Mouse (Mus musculus): ENCODE results near the gene B4galt2. TPM values are rescaled to one million over a fixed set of nuclear protein-coding genes. Genes with fewer than 3 reads are reported as not detected.

B4galt2 gene
- polyA plus RNA-seq, 1 experiment from 2014 or later = 30.9 TPM

- WGBS = 2% methylated on average over 24 of the region's 24 CpGs
- H3K27ac ChIP-seq (ENCODE audit: low read depth, low read length) = no peak overlapping the region
- no peak for DNase-seq (ENCODE audit: low spot score)
- H3K4me2 ChIP-seq (ENCODE audit: low read depth) = peak overlapping the region; percentile 77
- H3K4me1 ChIP-seq (ENCODE audit: control insufficient read depth, insufficient read depth, low read length) = peaks cover 22% of the 10 kb centered on the region
- H3K36me3 ChIP-seq (ENCODE audit: control insufficient read depth, insufficient read depth, low read length) = peaks cover 3% of the 10 kb centered on the region; the same call in 1 of the 2 replicates
- peak overlapping the region; percentile 75 for H3K9ac ChIP-seq (ENCODE audit: low read length)
- H3K4me3 ChIP-seq (ENCODE audit: low read depth, low read length) = peak overlapping the region; percentile 83
- 0 out of 2 replicates have a peak, but pooled peaks have one; percentile 3 for ATAC-seq (ENCODE audit: insufficient read depth, low FRiP score, low TSS enrichment)
- H3K27me3 ChIP-seq (ENCODE audit: control insufficient read depth, insufficient read depth, low read length) = no peaks in the 10 kb centered on the region
- no peaks in the 10 kb centered on the region for H3K9me3 ChIP-seq (ENCODE audit: control insufficient read depth, low read length)
Observed at GRCm38 (mm10) chr4:117886644-117887043, 3.4 kb upstream of the B4galt2 start.

GRCm38 (mm10) chr4:117885994-117886393, 2.7 kb upstream of the B4galt2 start:
- H3K4me2 ChIP-seq (ENCODE audit: low read depth) = peak overlapping the region; percentile 77
- no peaks in the 10 kb centered on the region for H3K9me3 ChIP-seq (ENCODE audit: control insufficient read depth, low read length)
- H3K36me3 ChIP-seq (ENCODE audit: control insufficient read depth, insufficient read depth, low read length) = peaks cover 3% of the 10 kb centered on the region; the same call in 1 of the 2 replicates
- H3K4me1 ChIP-seq (ENCODE audit: control insufficient read depth, insufficient read depth, low read length) = peaks cover 20% of the 10 kb centered on the region
- WGBS = 86% methylated on average over 9 of the region's 9 CpGs
- no peaks in the 10 kb centered on the region for H3K27me3 ChIP-seq (ENCODE audit: control insufficient read depth, insufficient read depth, low read length)
- DNase-seq (ENCODE audit: low spot score) (no peak), ATAC-seq (ENCODE audit: insufficient read depth, low FRiP score, low TSS enrichment) (no peak)
- peak overlapping the region; percentile 83; the same call in 1 of the 2 replicates for H3K4me3 ChIP-seq (ENCODE audit: low read depth, low read length)
- no peak overlapping the region for H3K27ac ChIP-seq (ENCODE audit: low read depth, low read length)
- no peak overlapping the region for H3K9ac ChIP-seq (ENCODE audit: low read length)

DNA sequence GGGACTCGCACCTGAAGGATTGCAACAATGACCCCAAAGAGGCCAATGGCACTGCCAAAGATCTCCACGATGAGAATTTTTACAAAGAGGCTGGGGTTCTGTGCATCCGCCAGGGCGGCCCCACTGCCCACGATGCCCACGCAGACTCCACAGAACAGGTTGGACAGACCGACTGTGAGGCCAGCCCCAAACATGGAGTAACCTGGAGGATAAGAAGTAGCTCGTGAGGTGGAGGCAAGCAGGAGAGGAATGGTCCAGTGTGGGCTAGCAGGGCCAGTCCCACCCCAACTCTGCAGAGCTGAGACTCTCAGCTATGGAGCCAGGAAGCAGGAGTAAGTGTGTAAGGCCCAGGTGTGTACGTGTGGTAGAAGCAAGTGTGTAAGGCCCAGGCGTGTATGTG, 1.8 kb upstream of the B4galt2 start:
- no peaks in the 10 kb centered on the region for H3K27me3 ChIP-seq (ENCODE audit: control insufficient read depth, insufficient read depth, low read length)
- H3K9ac ChIP-seq (ENCODE audit: low read length) = no peak overlapping the region
- peaks cover 20% of the 10 kb centered on the region for H3K4me1 ChIP-seq (ENCODE audit: control insufficient read depth, insufficient read depth, low read length)
- H3K36me3 ChIP-seq (ENCODE audit: control insufficient read depth, insufficient read depth, low read length) = peaks cover 3% of the 10 kb centered on the region; the same call in 1 of the 2 replicates
- H3K9me3 ChIP-seq (ENCODE audit: control insufficient read depth, low read length) = no peaks in the 10 kb centered on the region
- ATAC-seq (ENCODE audit: insufficient read depth, low FRiP score, low TSS enrichment) (no peak), DNase-seq (ENCODE audit: low spot score) (no peak)
- H3K4me3 ChIP-seq (ENCODE audit: low read depth, low read length) = no peak overlapping the region
- 92% methylated on average over 10 of the region's 10 CpGs for WGBS
- no peak overlapping the region for H3K4me2 ChIP-seq (ENCODE audit: low read depth)
- no peak overlapping the region for H3K27ac ChIP-seq (ENCODE audit: low read depth, low read length)

DNA sequence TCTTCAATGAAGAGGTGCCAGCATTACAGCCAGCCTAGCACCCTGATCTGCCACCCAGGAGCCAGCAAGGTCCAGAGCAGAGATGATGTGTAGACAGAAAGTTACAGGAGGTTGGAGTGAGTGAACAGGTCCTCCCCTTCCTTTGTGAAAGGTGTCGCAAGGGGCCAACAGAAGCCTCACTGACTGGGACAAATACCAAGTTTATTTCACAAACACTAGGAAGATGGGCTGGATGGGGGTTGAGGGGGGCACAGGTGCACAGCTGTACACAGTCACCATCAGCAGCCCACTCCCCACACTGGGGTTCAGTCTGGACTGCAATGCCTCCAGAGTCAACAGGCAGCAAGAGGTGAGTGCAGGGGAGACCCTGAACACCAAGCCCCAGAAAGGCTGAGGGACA, 859 bp upstream of the B4galt2 start:
- ATAC-seq (ENCODE audit: insufficient read depth, low FRiP score, low TSS enrichment) = no peak
- peak overlapping the region; percentile 72; the same call in 1 of the 2 replicates for H3K4me2 ChIP-seq (ENCODE audit: low read depth)
- H3K27ac ChIP-seq (ENCODE audit: low read depth, low read length) = no peak overlapping the region
- DNase-seq (ENCODE audit: low spot score) = no peak
- H3K9ac ChIP-seq (ENCODE audit: low read length) = peak overlapping the region; percentile 14; the same call in 1 of the 2 replicates
- no peaks in the 10 kb centered on the region for H3K27me3 ChIP-seq (ENCODE audit: control insufficient read depth, insufficient read depth, low read length)
- peaks cover 20% of the 10 kb centered on the region for H3K4me1 ChIP-seq (ENCODE audit: control insufficient read depth, insufficient read depth, low read length)
- no CpG with 5 or more reads among the region's 1 CpGs for WGBS
- no peaks in the 10 kb centered on the region for H3K9me3 ChIP-seq (ENCODE audit: control insufficient read depth, low read length)
- H3K4me3 ChIP-seq (ENCODE audit: low read depth, low read length) = no peak overlapping the region; the same call in 1 of the 2 replicates
- H3K36me3 ChIP-seq (ENCODE audit: control insufficient read depth, insufficient read depth, low read length) = peaks cover 3% of the 10 kb centered on the region; the same call in 1 of the 2 replicates

- no peak overlapping the region for H3K4me2 ChIP-seq (ENCODE audit: low read depth)
- H3K9me3 ChIP-seq (ENCODE audit: control insufficient read depth, low read length) = no peaks in the 10 kb centered on the region
- H3K4me3 ChIP-seq (ENCODE audit: low read depth, low read length) = no peak overlapping the region
- H3K27me3 ChIP-seq (ENCODE audit: control insufficient read depth, insufficient read depth, low read length) = no peaks in the 10 kb centered on the region
- H3K27ac ChIP-seq (ENCODE audit: low read depth, low read length) = no peak overlapping the region
- H3K36me3 ChIP-seq (ENCODE audit: control insufficient read depth, insufficient read depth, low read length) = peaks cover 15% of the 10 kb centered on the region
- H3K4me1 ChIP-seq (ENCODE audit: control insufficient read depth, insufficient read depth, low read length) = peaks cover 12% of the 10 kb centered on the region
- no peak overlapping the region for H3K9ac ChIP-seq (ENCODE audit: low read length)
- no peak for DNase-seq (ENCODE audit: low spot score)
- no peak for ATAC-seq (ENCODE audit: insufficient read depth, low FRiP score, low TSS enrichment)
- 84% methylated on average over 5 of the region's 5 CpGs for WGBS
Observed at GRCm38 (mm10) chr4:117878703-117879102, 4.6 kb downstream of the B4galt2 start.

- H3K4me1 ChIP-seq (ENCODE audit: control insufficient read depth, insufficient read depth, low read length) = peaks cover 8% of the 10 kb centered on the region
- H3K36me3 ChIP-seq (ENCODE audit: control insufficient read depth, insufficient read depth, low read length) = peaks cover 15% of the 10 kb centered on the region
- H3K27ac ChIP-seq (ENCODE audit: low read depth, low read length) = no peak overlapping the region
- 70% methylated on average over 10 of the region's 10 CpGs for WGBS
- ATAC-seq (ENCODE audit: insufficient read depth, low FRiP score, low TSS enrichment) (no peak), DNase-seq (ENCODE audit: low spot score) (no peak)
- no peak overlapping the region for H3K4me3 ChIP-seq (ENCODE audit: low read depth, low read length)
- no peaks in the 10 kb centered on the region for H3K27me3 ChIP-seq (ENCODE audit: control insufficient read depth, insufficient read depth, low read length)
- H3K9ac ChIP-seq (ENCODE audit: low read length) = no peak overlapping the region
- no peak overlapping the region for H3K4me2 ChIP-seq (ENCODE audit: low read depth)
- no peaks in the 10 kb centered on the region for H3K9me3 ChIP-seq (ENCODE audit: control insufficient read depth, low read length)
Observed at GRCm38 (mm10) chr4:117878301-117878700, 5.0 kb downstream of the B4galt2 start.

GRCm38 (mm10) chr4:117873615-117874014, 9.7 kb downstream of the B4galt2 start:
- Histone ChIP-seq H3K4me2 (ENCODE audit: low read depth) (no peak overlapping the region), H3K9ac (ENCODE audit: low read length) (no peak overlapping the region), H3K27ac (ENCODE audit: low read depth, low read length) (no peak overlapping the region), H3K27me3 (ENCODE audit: control insufficient read depth, insufficient read depth, low read length) (no peaks in the 10 kb centered on the region), H3K36me3 (ENCODE audit: control insufficient read depth, insufficient read depth, low read length) (peaks cover 13% of the 10 kb centered on the region), H3K9me3 (ENCODE audit: control insufficient read depth, low read length) (no peaks in the 10 kb centered on the region), H3K4me1 (ENCODE audit: control insufficient read depth, insufficient read depth, low read length) (peaks cover 9% of the 10 kb centered on the region; the same call in 1 of the 2 replicates), H3K4me3 (ENCODE audit: low read depth, low read length) (no peak overlapping the region)
- WGBS = 92% methylated on average over 9 of the region's 9 CpGs
- no peak for DNase-seq (ENCODE audit: low spot score)
- no peak for ATAC-seq (ENCODE audit: insufficient read depth, low FRiP score, low TSS enrichment)

DNA sequence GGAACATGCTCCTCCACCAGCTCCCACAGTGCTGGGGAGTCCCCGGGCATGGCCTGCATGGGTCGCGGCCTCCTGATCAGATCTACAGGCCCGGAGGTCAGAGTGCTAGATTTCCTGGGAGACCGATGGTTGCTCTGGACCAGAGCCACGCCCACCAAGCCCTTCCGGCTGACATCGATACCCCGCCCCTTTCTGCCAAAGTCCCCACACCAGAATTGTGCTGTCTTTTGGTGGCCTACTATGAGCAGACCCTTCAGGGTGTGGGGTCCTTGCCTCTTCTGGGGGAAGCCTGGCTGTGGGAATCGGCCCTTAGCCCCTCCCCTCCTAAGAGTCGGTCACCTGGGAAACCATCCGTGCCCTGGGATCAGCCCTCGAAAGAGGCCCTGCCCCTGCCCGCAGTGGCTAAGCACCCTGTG, 10.8 kb downstream of the B4galt2 start, which contains the start of gene Ccdc24:
Gene Ccdc24 (minus strand): TSS at position 87 of the 416 bp plus-strand sequence.
- H3K27ac ChIP-seq (ENCODE audit: low read depth, low read length) = no peak within 1 kb of the TSS
- ATAC-seq (ENCODE audit: insufficient read depth, low FRiP score, low TSS enrichment) (no peak), DNase-seq (ENCODE audit: low spot score) (no peak)
- H3K4me2 ChIP-seq (ENCODE audit: low read depth) = peak within 1 kb of the TSS; percentile 32
- no peaks in the 10 kb centered on the region for H3K9me3 ChIP-seq (ENCODE audit: control insufficient read depth, low read length)
- peaks cover 11% of the 10 kb centered on the region for H3K36me3 ChIP-seq (ENCODE audit: control insufficient read depth, insufficient read depth, low read length)
- no peak within 1 kb of the TSS for H3K4me3 ChIP-seq (ENCODE audit: low read depth, low read length)
- WGBS = 7% methylated on average over 13 of the region's 14 CpGs
- no peaks in the 10 kb centered on the region for H3K27me3 ChIP-seq (ENCODE audit: control insufficient read depth, insufficient read depth, low read length)
- H3K9ac ChIP-seq (ENCODE audit: low read length) = peak within 1 kb of the TSS; percentile 32; the same call in 1 of the 2 replicates
- peaks cover 6% of the 10 kb centered on the region; the same call in 1 of the 2 replicates for H3K4me1 ChIP-seq (ENCODE audit: control insufficient read depth, insufficient read depth, low read length)

- H3K4me3 ChIP-seq (ENCODE audit: low read depth, low read length) = no peak overlapping the region
- no peak overlapping the region for H3K27ac ChIP-seq (ENCODE audit: low read depth, low read length)
- peaks cover 10% of the 10 kb centered on the region for H3K36me3 ChIP-seq (ENCODE audit: control insufficient read depth, insufficient read depth, low read length)
- 63% methylated on average over 7 of the region's 7 CpGs for WGBS
- DNase-seq (ENCODE audit: low spot score) (no peak), ATAC-seq (ENCODE audit: insufficient read depth, low FRiP score, low TSS enrichment) (no peak)
- no peaks in the 10 kb centered on the region for H3K9me3 ChIP-seq (ENCODE audit: control insufficient read depth, low read length)
- no peak overlapping the region for H3K4me2 ChIP-seq (ENCODE audit: low read depth)
- no peaks in the 10 kb centered on the region for H3K27me3 ChIP-seq (ENCODE audit: control insufficient read depth, insufficient read depth, low read length)
- no peak overlapping the region for H3K9ac ChIP-seq (ENCODE audit: low read length)
- peaks cover 6% of the 10 kb centered on the region; the same call in 1 of the 2 replicates for H3K4me1 ChIP-seq (ENCODE audit: control insufficient read depth, insufficient read depth, low read length)
Observed at GRCm38 (mm10) chr4:117871787-117872186, 11.5 kb downstream of the B4galt2 start.

All from neural tube, embryonic 11.5 days (tissue).